Mouse (Mus musculus): ENCODE results near the gene Zkscan8.
"Not testable (repeated sequence)": the region's sequence is repeated elsewhere in the genome, so short reads cannot be mapped to it uniquely, and the experiment has no call there.

Gene Zkscan8

GRCm38 (mm10) chr13:21530781-21531201, at the start of gene Zkscan8:
TSS of gene Zkscan8 (minus strand) at chr13:21531120.
- in situ Hi-C loops (cut with MboI, MseI) = loop anchor here in 1 of 2 experiments (25.0 kb wide), 1 partner anchor 532 kb away; no protein-coding TSS in a partner anchor

- in situ Hi-C loops (cut with MboI, MseI) = loop anchor here in 1 of 2 experiments (10.0 kb wide), 1 partner anchor 125 kb away; no protein-coding TSS in a partner anchor
These were observed 28.9 kb upstream of the Zkscan8 start, which contains the start of gene Olfr1535 for GRCm38 (mm10) chr13:21559793-21560192. TSS of gene Olfr1535 (minus strand) at chr13:21559893.

GRCm38 (mm10) chr13:21550416-21551110, 19.6 kb upstream of the Zkscan8 start:
- in situ Hi-C loops (cut with MboI, MseI) = loop anchor here in 1 of 2 experiments (10.0 kb wide), 1 partner anchor 134 kb away; no protein-coding TSS in a partner anchor

- in situ Hi-C loops (cut with MboI, MseI) = loop anchor here in 1 of 2 experiments (25.0 kb wide), 1 partner anchor 513 kb away; no protein-coding TSS in a partner anchor
These were observed 18.6 kb upstream of the Zkscan8 start for GRCm38 (mm10) chr13:21549487-21549886.

GRCm38 (mm10) chr13:21542708-21543107, 11.8 kb upstream of the Zkscan8 start, which contains the start of gene Olfr1366:
TSS of gene Olfr1366 (minus strand) at chr13:21542808.
- in situ Hi-C loops (cut with MboI, MseI) = loop anchor here in 1 of 2 experiments (25.0 kb wide), 1 partner anchor 520 kb away; no protein-coding TSS in a partner anchor

- in situ Hi-C loops (cut with MboI, MseI) = loop anchor here in 1 of 2 experiments (25.0 kb wide), 1 partner anchor 532 kb away; no protein-coding TSS in a partner anchor
These were observed 784 bp downstream of the Zkscan8 start for GRCm38 (mm10) chr13:21530136-21530535.

GRCm38 (mm10) chr13:21506221-21506649, 24.7 kb downstream of the Zkscan8 start:
- in situ Hi-C loops (cut with MboI, MseI) = loop anchor here in 1 of 2 experiments (25.0 kb wide), 1 partner anchor 1856 kb away; the partner anchor contains the start of gene Zfp322a

GRCm38 (mm10) chr13:21502296-21502695, 28.6 kb downstream of the Zkscan8 start:
- in situ Hi-C loops (cut with MboI, MseI) = loop anchor here in 1 of 2 experiments (25.0 kb wide), 1 partner anchor 1860 kb away; the partner anchor contains the start of gene Zfp322a

GRCm38 (mm10) chr13:21501182-21501581, 29.7 kb downstream of the Zkscan8 start, which contains the start of gene Gm11273:
TSS of gene Gm11273 (minus strand) at chr13:21501418.
- in situ Hi-C loops (cut with MboI, MseI) = loop anchor here in 1 of 2 experiments (25.0 kb wide), 1 partner anchor 1861 kb away; the partner anchor contains the start of gene Zfp322a

- in situ Hi-C loops (cut with MboI, MseI) = no loop called here
These were observed 35.8 kb downstream of the Zkscan8 start, which contains the start of gene AK157302 for GRCm38 (mm10) chr13:21495080-21495479. TSS of gene AK157302 (plus strand) at chr13:21495223.

- in situ Hi-C loops (cut with MboI, MseI) = no loop called here
These were observed 38.1 kb downstream of the Zkscan8 start for GRCm38 (mm10) chr13:21492847-21493246.

GRCm38 (mm10) chr13:21486881-21487280, 44.0 kb downstream of the Zkscan8 start:
- in situ Hi-C loops (cut with MboI, MseI) = loop anchor here in 1 of 2 experiments (10.0 kb wide), 1 partner anchor 642 kb away; no protein-coding TSS in a partner anchor

GRCm38 (mm10) chr13:21478759-21479670, 51.9 kb downstream of the Zkscan8 start, which contains the start of the genes Zkscan4 and Gm10065:
TSS of gene Zkscan4 (plus strand) at chr13:21478907.
TSS of gene Gm10065 (minus strand) at chr13:21479441.
- in situ Hi-C loops (cut with MboI, MseI) = not testable (repeated sequence)

- in situ Hi-C loops (cut with MboI, MseI) = no loop called here
These were observed 58.5 kb downstream of the Zkscan8 start for GRCm38 (mm10) chr13:21472427-21472826.

- in situ Hi-C loops (cut with MboI, MseI) = no loop called here
These were observed 61.8 kb downstream of the Zkscan8 start for GRCm38 (mm10) chr13:21469097-21469496.

GRCm38 (mm10) chr13:21468061-21469019, 62.6 kb downstream of the Zkscan8 start, which contains the start of gene Nkapl:
TSS of gene Nkapl (minus strand) at chr13:21468509.
- in situ Hi-C loops (cut with MboI, MseI) = no loop called here

- in situ Hi-C loops (cut with MboI, MseI) = no loop called here
These were observed 63.6 kb downstream of the Zkscan8 start for GRCm38 (mm10) chr13:21467336-21467735.

All from T-helper 17 cell (primary cell).